Mouse (Mus musculus) heart, postnatal 0 days (tissue): ENCODE measurements around the gene Olfr467. TPM values are rescaled to one million over a fixed set of nuclear protein-coding genes. Genes with fewer than 3 reads are reported as not detected.

Experiments used
- polyA plus RNA-seq: library from polyadenylated mRNA; unstranded; fragments of >200 nt; fragmentation: Nextera tagmentation; extraction: Ambion mirVana; gene quantifications from 2 replicates; pipeline ENCODE4 v1.2.1, GENCODE M21; 2015
- total RNA-seq: library from RNA; depleted of rRNA; stranded (reverse); fragments of >200 nt; gene quantifications from 2 replicates; pipeline ENCODE4 v1.2.3, GENCODE M21; 2014; ENCODE audit warnings: low replicate concordance; rRNA removed

The Olfr467 gene
- total and polyA plus RNA-seq, 2 experiments from 2014 or later, result not detected

Other genes starting within 250 kb of the Olfr467 start
- gene Olfml1, start 244.8 kb upstream of the Olfr467 start, total RNA-seq, result 2.9 and 9.0 TPM in 2 replicates
- 4.7 and 5.1 TPM in 2 replicates for gene Olfml1, start 244.8 kb upstream of the Olfr467 start, polyA plus RNA-seq
- 8.4 and 17.5 TPM in 2 replicates for gene Ppfibp2, start 217.1 kb upstream of the Olfr467 start, total RNA-seq
- gene Ppfibp2, start 217.1 kb upstream of the Olfr467 start, polyA plus RNA-seq, result 6.6 and 6.8 TPM in 2 replicates
- not detected in 2 replicates for gene 5330417H12Rik, start 187.1 kb upstream of the Olfr467 start, total RNA-seq
- gene 5330417H12Rik, start 187.1 kb upstream of the Olfr467 start, polyA plus RNA-seq, result not detected in 2 replicates
- not detected in 2 replicates for gene Cyb5r2, start 54.2 kb upstream of the Olfr467 start, total RNA-seq
- gene Cyb5r2, start 54.2 kb upstream of the Olfr467 start, polyA plus RNA-seq, result 1.0 TPM in 2 replicates
- gene Ovch2, start 11.1 kb upstream of the Olfr467 start, total RNA-seq, result not detected in 2 replicates
- gene Ovch2, start 11.1 kb upstream of the Olfr467 start, polyA plus RNA-seq, result not detected in 2 replicates
- gene Olfr469, start 13.3 kb downstream of the Olfr467 start, total RNA-seq, result not detected in 2 replicates
- gene Olfr469, start 13.3 kb downstream of the Olfr467 start, polyA plus RNA-seq, result not detected in 2 replicates
- gene Olfr470, start 35.2 kb downstream of the Olfr467 start, total RNA-seq, result not detected in 2 replicates
- gene Olfr470, start 35.2 kb downstream of the Olfr467 start, polyA plus RNA-seq, result not detected in 2 replicates
- gene Olfr472, start 85.6 kb downstream of the Olfr467 start, total RNA-seq, result not detected in 2 replicates
- gene Olfr472, start 85.6 kb downstream of the Olfr467 start, polyA plus RNA-seq, result not detected in 2 replicates
- not detected in 2 replicates for gene Olfr473, start 118.2 kb downstream of the Olfr467 start, total RNA-seq
- gene Olfr473, start 118.2 kb downstream of the Olfr467 start, polyA plus RNA-seq, result not detected in 2 replicates
- gene Olfr474, start 142.4 kb downstream of the Olfr467 start, total RNA-seq, result not detected in 2 replicates
- gene Olfr474, start 142.4 kb downstream of the Olfr467 start, polyA plus RNA-seq, result not detected in 2 replicates
- gene Olfr476, start 152.5 kb downstream of the Olfr467 start, total RNA-seq, result not detected in 2 replicates
- not detected in 2 replicates for gene Olfr476, start 152.5 kb downstream of the Olfr467 start, polyA plus RNA-seq
- not detected in 2 replicates for gene Olfr477, start 174.4 kb downstream of the Olfr467 start, total RNA-seq
- gene Olfr477, start 174.4 kb downstream of the Olfr467 start, polyA plus RNA-seq, result not detected in 2 replicates
- not detected in 2 replicates for gene Olfr478, start 221.7 kb downstream of the Olfr467 start, total RNA-seq
- gene Olfr478, start 221.7 kb downstream of the Olfr467 start, polyA plus RNA-seq, result not detected in 2 replicates
- not detected in 2 replicates for gene Olfr479, start 238.4 kb downstream of the Olfr467 start, total RNA-seq
- gene Olfr479, start 238.4 kb downstream of the Olfr467 start, polyA plus RNA-seq, result not detected in 2 replicates